Mouse (Mus musculus) frontal cortex, adult 2 months (tissue): Measurements from ENCODE around the gene Txnip. TPM values are rescaled to one million over a fixed set of nuclear protein-coding genes. Genes with fewer than 3 reads are reported as not detected.

Experiments used
- DNase-seq, 2 experiments: peaks; one replicate each; pipeline ENCODE4 v3.0.0; 2022; ENCODE audit warnings: low spot score in 1 of 2; ENCODE audit errors: extremely low spot score in 1 of 2
- polyA plus RNA-seq: library from polyadenylated mRNA; depleted of rRNA; stranded (reverse); fragments of >200 nt; gene quantifications from 2 replicates; pipeline ENCODE4 v1.2.3, GENCODE M21; 2012

The Txnip gene
- polyA plus RNA-seq, 1 experiment = 27.7 TPM

DNA sequence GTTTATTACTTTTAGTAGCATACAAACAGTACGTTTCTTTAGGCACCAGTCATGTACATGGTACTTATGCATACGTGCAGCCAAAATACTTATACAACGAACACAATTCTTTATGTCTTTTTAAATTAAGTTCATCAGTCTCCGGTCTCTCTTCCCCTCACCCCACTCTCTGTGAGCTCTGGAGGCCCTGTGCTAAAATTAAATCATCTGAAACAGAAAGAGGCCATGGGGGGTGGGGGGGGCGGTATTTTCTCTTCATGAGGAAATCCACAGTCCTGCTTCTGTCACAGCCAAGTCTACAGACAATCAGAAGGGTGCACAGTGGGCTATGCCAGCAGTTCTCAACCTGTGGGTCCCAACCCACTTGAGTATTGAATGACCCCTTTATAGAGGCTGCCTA, 8.4 kb upstream of the Txnip start:
- no peak for DNase-seq

DNA sequence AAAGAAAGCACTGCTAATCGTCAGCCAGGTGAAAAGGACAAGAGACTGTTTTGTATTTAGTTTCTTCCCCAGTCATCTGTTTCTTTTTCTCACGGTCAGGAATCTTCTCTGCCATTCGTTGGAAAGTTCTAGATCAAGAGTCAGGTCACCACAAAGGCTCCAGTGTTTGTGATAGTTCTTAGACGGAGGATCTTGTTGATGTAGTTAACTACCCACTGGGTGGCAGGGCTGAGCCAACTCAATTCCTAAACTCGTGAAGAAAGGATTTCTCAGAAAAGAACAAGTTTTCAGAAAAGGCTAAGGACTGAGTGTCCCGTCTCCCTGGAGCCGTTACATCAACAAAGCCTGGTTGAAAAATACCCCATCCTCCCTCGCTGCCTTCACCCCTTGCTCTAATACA, 6.6 kb upstream of the Txnip start:
- peak in 1 of 2 experiments; percentile 72 for DNase-seq

DNA sequence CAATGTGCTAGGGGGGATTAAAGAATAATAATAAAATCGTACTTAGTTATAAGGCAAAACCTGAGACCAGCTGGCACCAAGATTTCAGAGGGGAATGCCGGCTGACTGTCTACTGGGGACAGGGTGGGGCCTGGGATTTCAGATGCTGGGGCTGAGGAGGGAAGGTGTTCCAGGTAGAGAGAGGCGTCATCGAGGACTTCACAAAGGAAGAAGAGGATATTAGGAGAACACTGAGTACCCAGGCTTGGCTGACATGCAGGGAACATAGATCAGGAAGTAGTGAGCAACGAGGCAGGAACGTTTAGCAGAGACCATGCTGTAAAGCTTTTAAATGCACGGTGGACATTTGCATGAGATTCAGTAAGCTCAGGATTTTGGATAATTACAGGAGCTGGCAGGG, 5.9 kb upstream of the Txnip start:
- DNase-seq = no peak

DNA sequence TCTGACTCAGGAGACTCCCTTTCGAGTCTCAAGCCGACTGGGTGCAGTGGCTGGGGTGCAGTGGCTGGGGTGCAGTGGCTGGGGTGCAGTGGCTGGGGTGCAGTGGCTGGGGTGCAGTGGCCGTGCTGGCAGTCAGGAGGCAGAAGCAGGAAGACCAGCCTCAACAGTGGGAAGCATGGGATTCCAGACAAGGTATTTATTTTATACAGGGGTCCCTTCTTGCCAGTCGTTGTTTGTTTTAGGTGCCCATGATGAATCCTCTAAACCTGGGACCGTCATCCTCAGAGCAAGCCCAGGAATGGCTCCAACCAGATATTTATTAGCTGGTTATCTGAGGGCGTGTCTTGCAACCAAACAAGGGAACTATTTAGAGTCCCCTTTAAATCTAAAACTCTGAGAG, 4.2 kb upstream of the Txnip start:
- no peak for DNase-seq

DNA sequence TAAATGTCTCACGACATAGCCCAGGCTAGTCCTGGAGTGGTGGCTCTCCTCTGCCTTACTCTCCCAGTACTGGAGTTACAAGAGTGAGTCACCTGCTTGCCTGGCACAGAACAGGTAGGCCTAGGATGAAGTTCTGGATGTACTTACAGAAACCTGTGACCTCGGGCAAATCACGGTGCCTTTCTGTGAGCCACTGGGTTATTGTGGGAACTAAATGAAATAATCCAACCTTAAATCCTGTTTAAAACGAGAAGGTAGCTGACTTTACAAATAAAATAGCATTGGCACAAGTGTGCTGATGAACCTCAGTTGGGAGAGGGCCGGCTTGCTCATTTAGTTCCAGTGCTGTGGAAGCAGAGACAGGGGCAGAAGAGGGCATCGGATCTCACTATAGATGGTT, 3.5 kb upstream of the Txnip start:
- DNase-seq = no peak

DNA sequence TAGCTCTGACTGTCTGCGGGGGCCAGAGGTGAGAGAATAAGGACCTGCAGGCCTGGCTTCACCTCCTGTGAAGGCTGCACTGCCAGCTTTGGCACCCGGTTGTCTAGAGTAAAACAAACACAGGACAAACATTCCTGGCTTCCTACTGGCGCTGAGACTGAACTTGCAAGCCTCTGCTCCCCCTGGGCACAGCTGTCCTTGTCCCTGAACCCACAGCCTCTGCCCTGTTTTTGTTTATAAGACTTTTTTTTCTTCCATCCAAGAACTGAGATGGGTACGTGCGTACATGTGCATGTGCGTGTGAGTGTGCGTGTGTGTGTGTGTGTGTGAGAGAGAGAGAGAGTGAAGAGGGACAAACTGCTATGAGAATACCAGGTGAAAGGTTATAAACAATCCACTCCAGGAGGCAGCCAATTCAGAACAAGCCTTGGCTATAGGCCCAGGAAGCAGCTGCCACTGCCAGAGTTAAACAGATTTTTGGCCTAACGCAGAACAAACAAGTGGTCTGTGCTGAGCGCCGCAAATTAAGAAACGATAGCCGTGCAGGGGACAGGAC, 2.6 kb upstream of the Txnip start:
- DNase-seq = peak in 1 of 2 experiments; percentile 47

DNA sequence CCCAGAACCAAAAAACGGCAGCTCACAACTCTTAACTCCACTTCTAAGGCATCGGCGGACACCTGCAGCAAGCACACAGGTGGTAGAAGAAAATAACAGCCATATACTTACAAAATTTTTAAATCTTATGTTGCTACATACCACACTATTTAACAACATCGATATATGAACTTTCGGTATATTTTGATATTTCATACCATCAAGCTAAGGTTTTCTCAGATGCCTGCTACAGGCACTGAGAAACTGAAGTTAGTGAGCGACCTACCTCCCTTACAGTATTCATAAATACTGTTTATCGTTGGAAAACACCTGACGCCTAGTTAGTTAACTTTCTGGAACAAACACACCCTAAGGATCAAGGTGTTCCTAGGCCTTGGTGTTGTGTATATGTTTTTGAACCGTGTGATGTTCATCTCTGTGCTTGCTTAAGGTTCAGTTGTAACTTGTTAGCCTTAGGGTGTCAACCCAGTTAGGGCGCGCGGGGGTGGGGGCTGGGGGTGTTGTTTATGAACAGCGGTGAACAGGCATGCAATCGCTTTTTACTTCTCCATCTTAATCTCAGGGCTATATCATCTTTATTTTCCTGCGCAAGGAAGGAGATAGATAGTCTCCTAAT, 1.6 kb upstream of the Txnip start:
- no peak for DNase-seq

DNA sequence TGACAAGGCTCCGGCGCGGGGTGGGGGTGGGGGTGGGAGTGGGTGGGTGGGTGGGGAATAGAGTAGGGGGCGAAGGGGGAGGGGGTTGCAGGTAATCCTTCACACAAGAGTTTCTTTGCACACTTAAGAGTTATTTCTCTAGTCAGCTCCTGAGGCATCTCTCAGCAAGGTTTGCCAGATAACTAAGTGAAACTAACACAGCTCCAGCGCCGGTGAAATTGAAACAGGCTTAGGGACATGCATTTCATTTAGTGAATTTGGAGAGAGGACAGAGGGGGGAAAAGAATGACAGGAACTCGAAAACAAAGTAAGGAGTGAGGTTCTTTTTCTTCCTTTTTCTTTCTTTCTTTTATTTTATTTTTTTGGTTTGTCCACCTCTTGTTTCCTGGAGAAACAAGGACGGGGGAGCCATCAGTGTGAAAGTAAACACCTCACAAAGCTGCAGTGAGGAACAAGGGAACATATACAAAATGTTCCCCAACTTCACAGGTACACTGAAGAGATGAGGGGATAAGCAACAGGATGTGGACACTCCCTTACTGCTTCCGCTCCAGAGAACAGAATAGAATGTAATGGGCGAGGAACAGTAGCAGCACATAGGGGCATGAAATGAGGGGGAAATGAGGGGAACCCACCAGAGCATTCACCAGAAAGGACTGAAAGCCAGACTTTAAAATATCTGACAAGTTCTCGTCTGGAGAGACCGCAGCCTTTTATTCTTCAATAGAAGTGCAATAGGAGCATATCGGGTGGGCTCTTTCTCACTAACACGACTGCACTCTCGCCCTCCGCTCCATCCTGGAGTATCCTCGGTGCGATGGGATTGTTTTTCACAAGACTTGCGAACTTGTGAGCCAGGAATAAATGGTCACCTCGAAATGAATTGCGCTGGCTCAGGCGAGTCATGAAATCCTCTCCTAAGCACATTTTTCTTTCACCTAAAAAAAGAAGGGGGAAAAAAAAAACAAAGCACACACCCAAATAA, 814 bp upstream of the Txnip start:
- no peak for DNase-seq

DNA sequence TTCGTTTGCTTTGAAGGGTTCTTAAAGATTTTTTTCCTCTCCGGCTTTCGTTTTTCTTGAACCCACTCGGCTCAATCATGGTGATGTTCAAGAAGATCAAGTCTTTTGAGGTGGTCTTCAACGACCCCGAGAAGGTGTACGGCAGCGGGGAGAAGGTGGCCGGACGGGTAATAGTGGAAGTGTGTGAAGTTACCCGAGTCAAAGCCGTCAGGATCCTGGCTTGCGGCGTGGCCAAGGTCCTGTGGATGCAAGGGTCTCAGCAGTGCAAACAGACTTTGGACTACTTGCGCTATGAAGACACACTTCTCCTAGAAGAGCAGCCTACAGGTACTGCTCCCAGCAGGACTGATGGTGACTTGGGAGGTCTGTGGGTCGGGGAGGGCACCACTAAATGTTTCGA, 402 bp downstream of the Txnip start:
- no peak for DNase-seq

DNA sequence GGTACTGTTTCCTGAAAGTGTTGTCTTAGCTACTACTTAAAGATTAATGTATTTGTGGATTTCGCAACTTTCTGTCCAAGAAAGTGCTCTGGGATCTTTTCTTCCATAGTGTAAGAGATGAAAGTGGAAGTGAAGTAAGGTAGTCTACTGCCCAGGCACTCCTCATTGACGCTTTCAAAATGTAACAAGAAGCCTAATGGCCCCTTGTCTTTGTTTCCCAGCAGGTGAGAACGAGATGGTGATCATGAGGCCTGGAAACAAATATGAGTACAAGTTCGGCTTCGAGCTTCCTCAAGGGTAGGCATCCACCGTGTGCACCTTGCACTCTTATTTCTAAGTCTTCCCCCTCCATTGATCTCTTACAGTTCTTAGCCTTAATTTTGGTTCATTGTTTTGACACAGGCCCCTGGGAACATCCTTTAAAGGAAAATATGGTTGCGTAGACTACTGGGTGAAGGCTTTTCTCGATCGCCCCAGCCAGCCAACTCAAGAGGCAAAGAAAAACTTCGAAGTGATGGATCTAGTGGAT, 975 bp downstream of the Txnip start:
- no peak for DNase-seq

DNA sequence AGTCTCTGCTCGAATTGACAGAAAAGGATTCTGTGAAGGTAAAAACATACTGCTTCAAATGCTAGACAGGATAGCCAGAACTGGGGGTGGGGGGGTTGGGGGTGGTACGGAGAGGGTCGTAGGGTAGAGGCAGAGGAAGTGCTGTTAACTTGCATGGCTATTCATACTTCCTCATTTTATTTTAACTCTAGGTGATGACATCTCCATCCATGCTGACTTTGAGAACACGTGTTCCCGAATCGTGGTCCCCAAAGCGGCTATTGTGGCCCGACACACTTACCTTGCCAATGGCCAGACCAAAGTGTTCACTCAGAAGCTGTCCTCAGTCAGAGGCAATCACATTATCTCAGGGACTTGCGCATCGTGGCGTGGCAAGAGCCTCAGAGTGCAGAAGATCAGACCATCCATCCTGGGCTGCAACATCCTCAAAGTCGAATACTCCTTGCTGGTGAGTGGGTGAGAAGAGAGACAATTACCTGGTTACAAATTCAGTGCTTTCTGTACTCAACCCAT, 1.7 kb downstream of the Txnip start:
- DNase-seq = no peak

DNA sequence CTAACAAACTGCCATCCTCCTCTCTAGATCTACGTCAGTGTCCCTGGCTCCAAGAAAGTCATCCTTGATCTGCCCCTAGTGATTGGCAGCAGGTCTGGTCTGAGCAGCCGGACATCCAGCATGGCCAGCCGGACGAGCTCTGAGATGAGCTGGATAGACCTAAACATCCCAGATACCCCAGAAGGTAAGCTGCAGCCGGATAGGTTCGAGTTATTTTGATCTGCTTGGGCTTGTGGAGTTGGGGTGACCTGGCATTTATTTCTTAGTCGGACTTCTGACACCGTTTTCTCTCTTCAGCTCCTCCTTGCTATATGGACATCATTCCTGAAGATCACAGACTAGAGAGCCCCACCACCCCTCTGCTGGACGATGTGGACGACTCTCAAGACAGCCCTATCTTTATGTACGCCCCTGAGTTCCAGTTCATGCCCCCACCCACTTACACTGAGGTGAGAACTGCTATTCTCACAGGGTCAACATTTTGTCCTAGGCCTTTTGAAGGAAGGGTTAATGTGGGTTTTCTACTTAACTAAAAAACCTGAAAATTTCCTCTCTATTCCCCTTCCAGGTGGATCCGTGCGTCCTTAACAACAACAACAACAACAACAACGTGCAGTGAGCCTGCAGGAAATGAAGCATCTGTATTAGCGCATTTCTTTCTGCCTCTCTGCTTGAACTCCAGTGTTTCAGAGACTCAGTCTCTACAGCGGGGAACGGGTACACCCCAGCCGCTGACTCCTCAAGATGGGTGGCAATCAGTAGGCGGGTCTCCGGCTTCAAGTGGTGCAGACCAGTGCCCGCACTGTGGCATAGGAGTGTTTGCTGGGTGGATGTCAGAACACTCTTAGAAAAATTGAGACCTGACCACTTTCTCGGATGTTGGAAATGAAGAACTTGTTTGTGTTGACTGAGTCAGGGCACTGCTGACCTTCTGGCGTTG, 2.4 kb downstream of the Txnip start:
- DNase-seq = no peak

DNA sequence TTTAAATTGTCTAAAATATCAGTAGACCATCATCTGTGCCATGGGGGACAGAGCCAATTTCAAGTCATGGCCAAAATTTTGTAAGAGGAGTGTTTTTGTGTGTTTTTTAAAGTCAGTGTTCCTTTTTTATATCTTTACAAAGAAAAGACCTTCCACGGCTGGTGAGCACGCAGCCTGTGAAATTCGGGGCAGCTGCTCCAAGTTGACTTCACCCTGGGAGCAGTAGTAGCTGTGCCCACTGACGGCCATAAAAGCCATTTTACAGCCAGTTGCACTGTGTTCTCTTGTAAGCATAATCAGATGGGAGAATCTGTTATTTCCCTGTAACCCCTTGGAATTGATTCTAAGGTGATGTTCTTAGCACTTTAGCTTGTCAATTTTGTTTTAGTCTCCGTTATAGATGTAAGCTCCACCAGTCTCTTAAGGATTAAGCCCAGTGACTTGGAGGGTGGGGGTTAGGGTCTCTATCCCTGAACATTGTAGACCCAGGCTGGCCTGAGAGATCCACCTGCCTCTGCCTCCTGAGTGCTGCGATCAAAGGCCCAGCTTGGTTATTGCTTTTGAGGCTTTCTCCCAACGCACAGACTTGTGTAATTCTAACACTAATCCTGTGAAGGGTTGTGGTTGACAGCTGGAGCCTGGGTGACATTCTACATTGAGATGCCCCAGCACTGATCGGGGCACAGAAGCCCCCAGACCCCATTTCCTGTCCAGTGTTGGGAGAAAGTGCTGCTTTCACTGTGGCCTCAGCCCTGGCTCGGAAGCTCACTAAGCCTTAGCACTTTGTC, 3.3 kb downstream of the Txnip start:
- DNase-seq = no peak

DNA sequence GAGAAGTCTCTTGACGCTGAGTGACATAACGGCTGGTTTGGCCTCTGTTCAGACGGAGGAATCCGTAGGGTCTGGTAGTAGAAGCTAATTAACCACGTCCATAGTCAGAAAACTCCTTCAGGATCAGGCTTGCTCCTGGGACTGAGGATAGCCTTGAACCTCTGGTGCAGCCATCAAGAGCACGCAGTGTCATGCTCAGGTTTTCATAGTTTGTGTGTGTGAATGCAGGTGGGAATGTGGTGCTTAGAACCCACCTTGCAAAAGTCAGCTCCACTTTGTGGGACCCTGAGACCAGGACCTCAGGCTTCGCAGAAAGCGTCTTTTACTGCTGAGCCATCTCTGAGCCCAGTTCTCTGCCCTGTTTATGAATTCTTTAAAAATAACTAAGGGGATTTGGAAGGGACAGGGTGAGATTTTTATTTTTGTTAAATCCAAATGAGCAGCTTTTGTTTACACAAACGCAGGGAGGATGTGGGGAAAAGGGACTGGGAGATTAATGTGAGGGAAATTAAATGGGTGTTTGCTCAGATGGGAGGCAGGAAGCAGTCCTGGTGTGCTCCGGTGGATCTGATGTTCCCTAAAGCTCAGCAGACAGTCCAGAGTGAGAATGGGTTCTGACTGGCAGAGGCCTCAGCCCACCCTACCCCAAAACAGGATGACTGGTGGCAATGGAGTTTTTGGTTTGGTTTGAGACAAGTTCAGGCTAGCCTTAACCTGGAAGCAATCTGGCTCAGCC, 4.4 kb downstream of the Txnip start:
- no peak for DNase-seq

DNA sequence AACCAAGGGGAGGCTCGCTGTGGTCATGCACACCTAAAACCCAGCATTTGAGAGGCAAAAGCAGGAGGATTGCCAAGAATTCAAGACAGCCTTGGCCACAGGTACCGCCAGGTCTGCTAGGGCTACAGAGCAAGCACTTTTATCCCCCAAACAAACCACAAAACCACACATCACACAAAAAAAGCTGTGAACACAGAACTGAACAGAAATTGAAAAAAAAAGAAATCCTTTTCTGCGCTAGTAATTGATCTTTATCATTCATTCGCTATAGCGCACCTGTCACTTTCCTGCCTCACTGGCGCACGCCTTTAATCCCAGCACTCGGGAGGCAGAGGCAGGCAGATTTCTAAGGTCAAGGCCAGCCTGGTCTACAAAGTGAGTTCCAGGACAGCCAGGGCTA, 5.5 kb downstream of the Txnip start:
- DNase-seq = no peak

DNA sequence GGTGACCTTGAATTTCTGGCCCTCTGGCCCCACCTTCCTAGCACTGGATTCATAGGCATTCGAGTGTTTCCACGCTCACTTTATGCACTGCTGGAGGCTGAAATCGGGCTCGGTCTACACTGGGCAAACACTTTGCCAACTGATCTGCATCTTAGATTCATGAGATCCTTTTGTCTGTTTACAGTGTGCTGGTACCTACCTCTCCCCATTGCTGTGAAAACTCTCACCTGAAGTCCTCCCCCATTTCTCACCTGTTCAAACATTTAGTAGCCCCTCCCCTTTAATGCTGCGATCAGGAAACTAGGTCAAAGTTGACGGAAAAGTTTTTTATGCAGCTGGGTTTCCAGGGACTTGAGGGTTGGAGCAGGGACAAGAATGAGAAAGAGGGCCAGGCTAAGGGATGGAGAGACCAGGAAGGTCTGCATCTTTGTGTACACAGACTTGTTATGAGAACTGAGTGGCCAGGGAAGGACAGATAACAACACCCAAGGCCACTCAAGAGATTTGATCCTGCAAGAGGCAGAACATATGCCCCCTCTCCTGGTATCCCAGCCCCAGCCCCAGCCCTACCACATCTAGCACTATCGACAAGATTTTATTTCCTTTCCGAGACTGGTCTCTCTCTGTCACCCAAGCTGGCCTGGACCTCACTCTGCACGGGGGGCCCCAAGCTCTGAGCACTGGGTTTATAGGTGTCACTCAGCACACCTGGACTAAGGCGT, 6.3 kb downstream of the Txnip start:
- no peak for DNase-seq

DNA sequence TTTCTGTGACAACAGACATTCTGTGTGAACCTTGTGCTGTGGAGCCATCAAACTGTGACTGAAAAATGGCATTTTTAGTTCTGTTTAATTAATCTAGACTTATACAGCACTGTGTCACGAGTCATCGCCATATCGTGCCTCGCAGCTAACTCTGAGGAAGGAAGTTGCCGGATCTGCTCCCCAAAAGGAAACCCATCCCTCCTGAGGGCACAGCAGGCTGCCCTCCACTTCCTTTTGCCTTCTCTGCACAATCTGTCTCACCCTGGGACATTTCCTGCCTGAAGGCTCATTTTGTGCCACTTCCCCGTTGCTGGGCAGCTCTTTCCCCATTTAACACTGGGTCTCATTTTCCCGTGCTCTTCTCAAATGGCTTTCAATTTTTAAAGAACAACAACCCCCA, 6.9 kb downstream of the Txnip start:
- no peak for DNase-seq

DNA sequence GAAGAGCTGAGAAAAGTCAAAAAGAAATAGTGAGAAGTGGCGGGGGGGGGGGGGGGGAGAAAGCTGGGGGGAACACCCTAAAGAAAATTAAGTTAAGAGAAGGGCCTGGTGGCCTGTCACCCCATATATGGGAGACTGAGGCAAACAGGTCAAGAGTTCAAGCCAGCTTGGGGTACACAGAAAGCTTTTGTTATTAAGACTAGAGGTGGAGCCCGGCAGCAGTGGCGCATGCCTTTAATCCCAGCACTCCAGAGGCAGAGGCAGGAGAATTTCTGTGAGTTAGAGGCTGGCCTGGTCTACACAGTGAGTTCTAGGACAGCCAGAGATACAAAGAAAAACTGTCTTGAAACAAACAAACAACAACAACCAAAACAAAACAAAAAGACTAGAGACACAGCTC, 7.3 kb downstream of the Txnip start:
- DNase-seq = no peak
